Mouse (Mus musculus) lung, postnatal 4 days (tissue): ENCODE results near the gene Eif2s1.
A peak's percentile ranks its signal among the peaks of the same experiment; 100 is the strongest.

Experiments
- DNase-seq, 2 experiments: peaks; one replicate each; pipeline ENCODE4 v3.0.0; 2021

The Eif2s1 gene

GRCm38 (mm10) chr12:78861496-78862253 is at the start of gene Eif2s1, which contains the start of gene Atp6v1d:
Eif2s1 (plus strand) TSS chr12:78861819.
Atp6v1d (minus strand) TSS chr12:78861638.
- peak; percentile 99 to 100 for DNase-seq

- DNase-seq = no peak
These were observed 47.2 kb upstream of the Eif2s1 start for GRCm38 (mm10) chr12:78814437-78814836.

GRCm38 (mm10) chr12:78834496-78834895 is 27.1 kb upstream of the Eif2s1 start:
- DNase-seq = no peak

- no peak for DNase-seq
These were observed 21.7 kb upstream of the Eif2s1 start for GRCm38 (mm10) chr12:78839906-78840305.

- no peak for DNase-seq
These were observed 19.2 kb upstream of the Eif2s1 start for GRCm38 (mm10) chr12:78842429-78842828.

- DNase-seq = no peak
These were observed 13.4 kb upstream of the Eif2s1 start for GRCm38 (mm10) chr12:78848246-78848645.

- DNase-seq = no peak
These were observed 611 bp upstream of the Eif2s1 start for GRCm38 (mm10) chr12:78860921-78861495.

- no peak for DNase-seq
These were observed 673 bp downstream of the Eif2s1 start for GRCm38 (mm10) chr12:78862254-78862730.

- peak in 1 of 2 experiments; percentile 31 for DNase-seq
These were observed 3.8 kb downstream of the Eif2s1 start for GRCm38 (mm10) chr12:78865434-78865833.

- no peak for DNase-seq
These were observed 6.5 kb downstream of the Eif2s1 start for GRCm38 (mm10) chr12:78868115-78868514.

- DNase-seq = no peak
These were observed 13.0 kb downstream of the Eif2s1 start for GRCm38 (mm10) chr12:78874581-78874980.

GRCm38 (mm10) chr12:78890062-78890461 is 28.4 kb downstream of the Eif2s1 start:
- DNase-seq = no peak

- DNase-seq = no peak
These were observed 29.5 kb downstream of the Eif2s1 start for GRCm38 (mm10) chr12:78891149-78891548.

GRCm38 (mm10) chr12:78897861-78898260 is 36.2 kb downstream of the Eif2s1 start:
- DNase-seq = no peak

- no peak for DNase-seq
These were observed 39.8 kb downstream of the Eif2s1 start for GRCm38 (mm10) chr12:78901467-78901866.

GRCm38 (mm10) chr12:78903313-78903712 is 41.7 kb downstream of the Eif2s1 start:
- no peak for DNase-seq

GRCm38 (mm10) chr12:78904499-78904898 is 42.9 kb downstream of the Eif2s1 start:
- no peak for DNase-seq

- peak; percentile 84 for DNase-seq
These were observed 45.1 kb downstream of the Eif2s1 start, which contains the start of gene Plek2 for GRCm38 (mm10) chr12:78906707-78907162. Plek2 (minus strand) TSS chr12:78906964.

- no peak for DNase-seq
These were observed 46.5 kb downstream of the Eif2s1 start for GRCm38 (mm10) chr12:78908081-78908605.

- no peak for DNase-seq
These were observed 49.3 kb downstream of the Eif2s1 start for GRCm38 (mm10) chr12:78910684-78911461.

GRCm38 (mm10) chr12:78911707-78912417 is 50.2 kb downstream of the Eif2s1 start:
- peak; percentile 25 to 36 for DNase-seq

GRCm38 (mm10) chr12:78914458-78914857 is 52.8 kb downstream of the Eif2s1 start:
- DNase-seq = no peak
